Mouse (Mus musculus): ENCODE measurements at regions not wholly inside any gene's neighbourhood (a gene's known extent, or its start where the extent isn't known, plus 50 kb on each side); places are given as distances from the start of the nearest gene placed in this dataset.

- DNase-seq: no peak
These were observed 62.5 kb upstream of the Lrch2 start for GRCm38 (mm10) chrX:147616374-147616773.

- DNase-seq: peak; percentile 1
These were observed 54.8 kb upstream of the Lrch2 start for GRCm38 (mm10) chrX:147608660-147609059.

All from thymus, postnatal 14 days (tissue).